ENCODE assay signal across 8 mouse cellular contexts in the genomic region with DNA sequence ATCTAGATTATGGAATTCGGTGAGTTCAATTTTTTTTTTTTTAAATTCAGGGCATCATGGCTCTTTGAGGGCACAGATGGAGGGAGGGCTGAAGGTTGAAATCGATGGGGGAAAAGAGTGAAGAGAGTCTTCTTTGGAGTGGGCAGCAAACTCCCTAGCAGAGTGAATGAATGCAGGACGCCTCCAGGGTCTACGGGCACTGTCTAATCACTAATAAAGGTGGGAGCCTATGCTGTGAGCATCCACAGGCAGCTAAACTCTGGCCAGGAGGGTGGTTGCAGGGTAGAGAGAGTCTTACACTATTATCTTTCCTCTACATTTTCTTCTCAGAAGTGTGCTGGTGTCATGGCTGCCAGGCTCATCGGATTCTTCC. TPM values are rescaled to one million over a fixed set of nuclear protein-coding genes. Genes with fewer than 3 reads are reported as not detected.
DNase-seq lines count a peak whose midpoint lies in the region; ATAC-seq and TF ChIP-seq lines count a peak whose summit lies in the region.

No protein-coding gene starts in this region.

- no peaks in the 10 kb centered on the region for H3K27me3 ChIP-seq in lung, postnatal 0 days (replicated peaks; ENCODE audit: insufficient read depth, low read length)
- no peaks in the 10 kb centered on the region for H3K27me3 ChIP-seq in limb, embryonic 11.5 days (ENCODE audit: control insufficient read depth, insufficient read depth, low read length)
- no peaks in the 10 kb centered on the region for H3K27me3 ChIP-seq in small intestine, adult 2 months (ENCODE audit: control insufficient read depth, insufficient read depth, low read length)

- H3K4me3 ChIP-seq in lung, postnatal 0 days (ENCODE audit: low read depth, low read length): peak overlapping the region; percentile 46
- H3K4me3 ChIP-seq in limb, embryonic 11.5 days (ENCODE audit: low read depth, low read length): peak overlapping the region; percentile 41
- peak overlapping the region; percentile 61 for H3K4me3 ChIP-seq in small intestine, adult 2 months (ENCODE audit: low read depth, low read length)

- TF ChIP-seq CTCF in lung, postnatal 0 days (IDR thresholded peaks at IDR 0.05): no peak
- TF ChIP-seq CTCF in small intestine, adult 2 months (IDR thresholded peaks at IDR 0.05; ENCODE audit: extremely low read depth, insufficient read length, insufficient replicate concordance, low read depth, low read length): no peak

- H3K9ac ChIP-seq in lung, postnatal 0 days (replicated peaks; ENCODE audit: low read depth): peak overlapping the region; percentile 46
- no peak overlapping the region; the same call in 1 of the 2 replicates for H3K9ac ChIP-seq in limb, embryonic 11.5 days (ENCODE audit: low read length)

- peaks cover 23% of the 10 kb centered on the region for H3K36me3 ChIP-seq in lung, postnatal 0 days (ENCODE audit: insufficient read depth, low read length)
- H3K36me3 ChIP-seq in limb, embryonic 11.5 days (ENCODE audit: control insufficient read depth, insufficient read depth, low read length): peaks cover 14% of the 10 kb centered on the region; the same call in 1 of the 2 replicates
- H3K36me3 ChIP-seq in small intestine, adult 2 months (ENCODE audit: control insufficient read depth, insufficient read depth, low read length): peaks cover 40% of the 10 kb centered on the region

- no peak for TF ChIP-seq POLR2A in small intestine, adult 2 months (IDR thresholded peaks at IDR 0.05; ENCODE audit: low read depth, low read length)

- 31% methylated on average over 5 of the region's 5 CpGs for WGBS in lung, postnatal 0 days
- WGBS in limb, embryonic 11.5 days: 44% methylated on average over 5 of the region's 5 CpGs
- WGBS in small intestine, adult 2 months: 18% methylated on average over 5 of the region's 5 CpGs

- peaks cover 4% of the 10 kb centered on the region; the same call in 1 of the 2 replicates for H3K4me1 ChIP-seq in lung, postnatal 0 days (ENCODE audit: insufficient read depth, low read depth, low read length)
- H3K4me1 ChIP-seq in limb, embryonic 11.5 days (ENCODE audit: control insufficient read depth, insufficient read depth, low read length): 0 out of 2 replicates have a peak, but pooled peaks cover 4% of the 10 kb centered on the region
- peaks cover 4% of the 10 kb centered on the region; the same call in 1 of the 2 replicates for H3K4me1 ChIP-seq in small intestine, adult 2 months (ENCODE audit: control insufficient read depth, insufficient read depth, insufficient read length, low read length)

- no peak for DNase-seq in lung, postnatal 0 days (ENCODE audit: low spot score)
- no peak for DNase-seq in lung, adult 18-20 months
- no peak for DNase-seq in limb, embryonic 11.5 days (ENCODE audit: low spot score)
- DNase-seq in ovary, postnatal 14 days (ENCODE audit: low spot score): no peak
- no peak for DNase-seq in gastrocnemius, postnatal 36 days
- no peak for DNase-seq in yolk sac, embryonic 10.5 days (ENCODE audit: low spot score)

- no peak for TF ChIP-seq EP300 in lung, postnatal 0 days (IDR thresholded peaks at IDR 0.05)

- H3K4me2 ChIP-seq in lung, postnatal 0 days (replicated peaks; ENCODE audit: low read depth, low read length): peak overlapping the region; percentile 77
- peak overlapping the region; percentile 51 for H3K4me2 ChIP-seq in limb, embryonic 11.5 days (ENCODE audit: low read depth, severe bottlenecking)

- no peaks in the 10 kb centered on the region for H3K9me3 ChIP-seq in lung, postnatal 0 days (ENCODE audit: low read length)
- no peaks in the 10 kb centered on the region for H3K9me3 ChIP-seq in limb, embryonic 11.5 days (ENCODE audit: control insufficient read depth, low read length)

- intact Hi-C loops in gastrocnemius, postnatal 36 days (cut with DNase I): no loop called here

- ATAC-seq in lung, postnatal 0 days: no peak
- peak; percentile 24; the same call in 1 of the 2 replicates for ATAC-seq in erythroblast, adult 5-6 weeks (replicated peaks; ENCODE audit: low FRiP score, poor library complexity, severe bottlenecking)
- no peak for ATAC-seq in limb, embryonic 11.5 days (ENCODE audit: insufficient number of reproducible peaks, low FRiP score, low TSS enrichment, low read depth)

- H3K27ac ChIP-seq in lung, postnatal 0 days (ENCODE audit: low read length): no peak overlapping the region
- no peak overlapping the region for H3K27ac ChIP-seq in limb, embryonic 11.5 days (replicated peaks; ENCODE audit: low read depth, low read length)
- H3K27ac ChIP-seq in small intestine, adult 2 months (ENCODE audit: insufficient read depth, low read depth, low read length): peak overlapping the region; percentile 36; the same call in 1 of the 2 replicates

RNA-seq across cellular contexts. Expression of gene Gba, which starts 0.4 kb away (rescaled TPM):
- polyA plus RNA-seq in lung, postnatal 0 days (2015; fragmentation: Nextera tagmentation; extraction: Ambion mirVana): 44.4 and 46.5 TPM in 2 replicates
- total RNA-seq in erythroblast, adult 5-6 weeks (2015; ENCODE audit: low replicate concordance): 11.1 and 18.8 TPM in 2 replicates
- 12.9 and 13.2 TPM in 2 replicates for total RNA-seq in erythroblast, adult 5-6 weeks (2017; ENCODE audit: low replicate concordance)
- 30.7 and 33.1 TPM in 2 replicates for polyA plus RNA-seq in limb, embryonic 11.5 days (2014; fragmentation: Nextera tagmentation; extraction: Ambion mirVana)
- 37.1 and 70.6 TPM in 2 replicates for polyA plus RNA-seq in small intestine, adult 2 months (2012; rRNA removed)
- total RNA-seq in gastrocnemius, postnatal 36 days (2021): 10 to 100 TPM; 18.2 to 18.6 TPM

RNA-seq across cellular contexts. Expression of gene Thbs3, which starts 11.9 kb away (rescaled TPM):
- polyA plus RNA-seq in lung, postnatal 0 days (2015; fragmentation: Nextera tagmentation; extraction: Ambion mirVana): 77.3 and 77.7 TPM in 2 replicates
- total RNA-seq in erythroblast, adult 5-6 weeks (2015; ENCODE audit: low replicate concordance): not detected in 2 replicates
- 1.7 TPM in 1 of 2 replicates, not detected in the other for total RNA-seq in erythroblast, adult 5-6 weeks (2017; ENCODE audit: low replicate concordance)
- polyA plus RNA-seq in limb, embryonic 11.5 days (2014; fragmentation: Nextera tagmentation; extraction: Ambion mirVana): 21.0 and 21.6 TPM in 2 replicates
- 10.5 and 16.0 TPM in 2 replicates for polyA plus RNA-seq in small intestine, adult 2 months (2012; rRNA removed)
- 1 to 10 TPM; 6.9 to 8.0 TPM for total RNA-seq in gastrocnemius, postnatal 36 days (2021)

RNA-seq across cellular contexts. Expression of gene Fam189b, which starts 20.2 kb away (rescaled TPM):
- 6.6 and 8.4 TPM in 2 replicates for polyA plus RNA-seq in lung, postnatal 0 days (2015; fragmentation: Nextera tagmentation; extraction: Ambion mirVana)
- 3.3 and 18.6 TPM in 2 replicates for total RNA-seq in erythroblast, adult 5-6 weeks (2015; ENCODE audit: low replicate concordance)
- 1.8 TPM in 1 of 2 replicates, not detected in the other for total RNA-seq in erythroblast, adult 5-6 weeks (2017; ENCODE audit: low replicate concordance)
- 24.0 and 27.1 TPM in 2 replicates for polyA plus RNA-seq in limb, embryonic 11.5 days (2014; fragmentation: Nextera tagmentation; extraction: Ambion mirVana)
- polyA plus RNA-seq in small intestine, adult 2 months (2012; rRNA removed): 14.0 and 19.4 TPM in 2 replicates
- total RNA-seq in gastrocnemius, postnatal 36 days (2021): 10 to 100 TPM; 16.1 to 17.5 TPM

RNA-seq across cellular contexts. Expression of gene Mtx1, which starts 23.8 kb away (rescaled TPM):
- 99.3 and 116 TPM in 2 replicates for polyA plus RNA-seq in lung, postnatal 0 days (2015; fragmentation: Nextera tagmentation; extraction: Ambion mirVana)
- 4.0 and 13.4 TPM in 2 replicates for total RNA-seq in erythroblast, adult 5-6 weeks (2015; ENCODE audit: low replicate concordance)
- total RNA-seq in erythroblast, adult 5-6 weeks (2017; ENCODE audit: low replicate concordance): 8.6 and 13.4 TPM in 2 replicates
- 213 and 231 TPM in 2 replicates for polyA plus RNA-seq in limb, embryonic 11.5 days (2014; fragmentation: Nextera tagmentation; extraction: Ambion mirVana)
- polyA plus RNA-seq in small intestine, adult 2 months (2012; rRNA removed): 92.5 and 181 TPM in 2 replicates
- 10 to 100 TPM; 40.2 to 41.0 TPM for total RNA-seq in gastrocnemius, postnatal 36 days (2021)

RNA-seq across cellular contexts. Expression of gene Muc1, which starts 25.7 kb away (rescaled TPM):
- polyA plus RNA-seq in lung, postnatal 0 days (2015; fragmentation: Nextera tagmentation; extraction: Ambion mirVana): 300 and 307 TPM in 2 replicates
- total RNA-seq in erythroblast, adult 5-6 weeks (2015; ENCODE audit: low replicate concordance): not detected in 2 replicates
- total RNA-seq in erythroblast, adult 5-6 weeks (2017; ENCODE audit: low replicate concordance): not detected in 2 replicates
- polyA plus RNA-seq in limb, embryonic 11.5 days (2014; fragmentation: Nextera tagmentation; extraction: Ambion mirVana): 0.68 TPM in 1 of 2 replicates, not detected in the other
- polyA plus RNA-seq in small intestine, adult 2 months (2012; rRNA removed): 0.76 and 139 TPM in 2 replicates
- under 1 TPM; 0.20 TPM for total RNA-seq in gastrocnemius, postnatal 36 days (2021)
